Mouse (Mus musculus) R1 (cell line): Measurements from ENCODE around the gene Lin7c.
"Not testable (repeated sequence)": the region's sequence is repeated elsewhere in the genome, so short reads cannot be mapped to it uniquely, and the experiment has no call there.

Experiments
- DNase-seq: peaks from one replicate; pipeline ENCODE4 v3.0.0-alpha.2; 2018; ENCODE audit warnings: low read depth, low spot score

The Lin7c gene

GRCm38 (mm10) chr2:109890597-109890996, at the start of gene Lin7c:
Lin7c (plus strand) TSS chr2:109890853.
- DNase-seq = peak; percentile 95

GRCm38 (mm10) chr2:109846401-109846800, 44.3 kb upstream of the Lin7c start:
- no peak for DNase-seq

GRCm38 (mm10) chr2:109848305-109848704, 42.3 kb upstream of the Lin7c start:
- DNase-seq = no peak

GRCm38 (mm10) chr2:109848715-109849114, 41.9 kb upstream of the Lin7c start:
- DNase-seq = peak; percentile 36

GRCm38 (mm10) chr2:109855601-109856000, 35.1 kb upstream of the Lin7c start:
- DNase-seq = no peak

GRCm38 (mm10) chr2:109859671-109860070, 31.0 kb upstream of the Lin7c start:
- no peak for DNase-seq

GRCm38 (mm10) chr2:109860832-109861231, 29.8 kb upstream of the Lin7c start:
- peak; percentile 49 for DNase-seq

GRCm38 (mm10) chr2:109879429-109879828, 11.2 kb upstream of the Lin7c start:
- DNase-seq = not testable (repeated sequence)

- no peak for DNase-seq
These were observed 9.5 kb upstream of the Lin7c start for GRCm38 (mm10) chr2:109881111-109881510.

GRCm38 (mm10) chr2:109881625-109882024, 9.0 kb upstream of the Lin7c start:
- DNase-seq = no peak

- DNase-seq = no peak
These were observed 6.5 kb upstream of the Lin7c start for GRCm38 (mm10) chr2:109884106-109884505.

GRCm38 (mm10) chr2:109884507-109884906, 6.1 kb upstream of the Lin7c start:
- DNase-seq = no peak

GRCm38 (mm10) chr2:109890068-109890467, 585 bp upstream of the Lin7c start:
- no peak for DNase-seq

GRCm38 (mm10) chr2:109891031-109891430, 378 bp downstream of the Lin7c start:
- peak; percentile 60 for DNase-seq

- peak; percentile 41 for DNase-seq
These were observed 818 bp downstream of the Lin7c start for GRCm38 (mm10) chr2:109891471-109891870.

GRCm38 (mm10) chr2:109896311-109896710, 5.7 kb downstream of the Lin7c start:
- DNase-seq = peak; percentile 59

GRCm38 (mm10) chr2:109902869-109903268, 12.2 kb downstream of the Lin7c start:
- DNase-seq = no peak

GRCm38 (mm10) chr2:109904171-109904821, 13.6 kb downstream of the Lin7c start:
- peak; percentile 85 for DNase-seq

GRCm38 (mm10) chr2:109909122-109909521, 18.5 kb downstream of the Lin7c start:
- no peak for DNase-seq

- DNase-seq = peak; percentile 76
These were observed 21.6 kb downstream of the Lin7c start for GRCm38 (mm10) chr2:109912216-109912615.

- DNase-seq = peak; percentile 74
These were observed 22.1 kb downstream of the Lin7c start for GRCm38 (mm10) chr2:109912766-109913165.

- DNase-seq = peak; percentile 95
These were observed 22.6 kb downstream of the Lin7c start for GRCm38 (mm10) chr2:109913241-109913640.

GRCm38 (mm10) chr2:109914601-109915000, 23.9 kb downstream of the Lin7c start:
- DNase-seq = no peak
